Comparison of ENCODE assay signal across 9 mouse cellular contexts in the genomic region with DNA sequence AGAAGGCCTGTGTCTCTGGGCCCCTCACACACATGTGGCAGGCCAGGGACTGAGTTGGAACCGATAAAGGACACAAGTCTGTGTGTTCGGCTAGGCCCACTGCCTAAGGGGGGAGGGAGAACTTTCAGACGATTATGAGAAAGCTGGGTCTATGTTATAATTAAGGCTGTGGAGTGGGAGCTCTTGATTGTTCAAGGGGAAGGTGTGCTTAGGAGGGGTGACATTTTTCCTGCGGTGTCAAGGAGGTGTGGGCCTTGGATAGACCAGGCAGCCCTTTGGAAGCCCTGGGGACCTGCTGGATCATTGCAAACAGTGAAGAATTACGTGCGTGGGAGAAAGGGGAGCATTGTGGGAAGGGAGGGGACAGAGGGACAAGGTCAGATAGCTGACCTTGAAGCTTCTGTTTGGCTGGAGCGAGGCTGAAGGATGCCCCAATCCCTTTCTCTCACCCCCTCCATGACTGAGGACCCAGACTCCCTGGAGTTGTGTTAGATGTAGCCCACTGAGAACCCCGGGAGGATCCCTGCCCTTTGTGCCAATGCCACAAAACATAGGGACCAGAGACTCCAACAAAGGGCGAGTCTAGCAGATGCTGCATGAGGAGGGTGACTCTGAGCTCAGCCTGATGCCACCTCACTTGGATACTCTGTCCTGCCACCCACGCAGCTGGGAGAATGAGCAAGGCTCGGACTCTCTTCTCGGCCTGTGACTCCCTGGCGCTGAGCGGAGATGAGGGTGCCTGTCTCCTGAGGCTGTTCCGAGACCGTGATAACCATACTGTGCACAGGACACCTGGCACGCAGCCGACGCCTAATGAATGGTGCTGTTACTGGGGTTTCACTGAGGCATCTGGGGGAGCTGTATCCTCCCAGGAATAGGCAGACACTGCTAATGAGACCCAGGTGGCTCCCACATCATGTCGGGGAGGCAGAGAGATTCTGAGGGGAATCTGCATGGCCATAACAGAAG. TPM values are rescaled to one million over a fixed set of nuclear protein-coding genes. Genes with fewer than 3 reads are reported as not detected.
A peak's percentile ranks its signal among the peaks of the same experiment; 100 is the strongest.
DNase-seq lines count a peak whose midpoint lies in the region; ATAC-seq and TF ChIP-seq lines count a peak whose summit lies in the region.
"Had no signal": no experiment of that assay in that cellular context is flagged by ENCODE, and none has a peak within 500 bp of the region (broad histone marks: within the 10 kb centered on the region; RNA-seq: fewer than 3 reads in every experiment).

No protein-coding gene starts in this region.

- H3K27me3 ChIP-seq in kidney, embryonic 15.5 days = no peaks in the 10 kb centered on the region
- H3K27me3 ChIP-seq in hindbrain, embryonic 12.5 days = no peaks in the 10 kb centered on the region
- H3K27me3 ChIP-seq in limb, embryonic 11.5 days (ENCODE audit: control insufficient read depth, insufficient read depth, low read length) = 0 out of 2 replicates have a peak, but pooled peaks cover 3% of the 10 kb centered on the region
- H3K27me3 ChIP-seq in testis, adult 2 months (ENCODE audit: control insufficient read depth, insufficient read depth, low read length) = no peaks in the 10 kb centered on the region

- TF ChIP-seq CTCF in testis, adult 2 months (IDR thresholded peaks at IDR 0.05; ENCODE audit: control insufficient read depth, insufficient read depth, insufficient replicate concordance, low read depth, low read length) = no peak

- WGBS in kidney, embryonic 15.5 days = 43% methylated on average over 20 of the region's 20 CpGs
- WGBS in hindbrain, embryonic 12.5 days = 58% methylated on average over 20 of the region's 20 CpGs
- 60% methylated on average over 20 of the region's 20 CpGs for WGBS in limb, embryonic 11.5 days

- TF ChIP-seq POLR2A in testis, adult 2 months (IDR thresholded peaks at IDR 0.05; ENCODE audit: control insufficient read depth, low read depth, low read length) = no peak

- DNase-seq in kidney, postnatal 10 days = no peak
- peak; percentile 51 for DNase-seq in cerebellum, adult 9-10 months
- DNase-seq in limb, embryonic 11.5 days (ENCODE audit: low spot score) = peak; percentile 42
- DNase-seq in thymus, postnatal 14 days = no peak
- no peak for DNase-seq in lung, postnatal 10 days

- no peak for ATAC-seq in kidney, embryonic 15.5 days (replicated peaks; ENCODE audit: low FRiP score)
- ATAC-seq in hindbrain, embryonic 12.5 days (ENCODE audit: low FRiP score) = peak; percentile 29
- no peak for ATAC-seq in limb, embryonic 11.5 days (ENCODE audit: insufficient number of reproducible peaks, low FRiP score, low TSS enrichment, low read depth)

- no peak overlapping the region for H3K4me3 ChIP-seq in kidney, embryonic 15.5 days (replicated peaks)
- no peak overlapping the region for H3K4me3 ChIP-seq in hindbrain, embryonic 12.5 days
- no peak overlapping the region for H3K4me3 ChIP-seq in limb, embryonic 11.5 days (ENCODE audit: low read depth, low read length)
- H3K4me3 ChIP-seq in testis, adult 2 months (ENCODE audit: control insufficient read depth, low read depth, low read length) = no peak overlapping the region

- H3K9ac ChIP-seq in kidney, embryonic 15.5 days = no peak overlapping the region
- H3K9ac ChIP-seq in hindbrain, embryonic 12.5 days = no peak overlapping the region
- peak overlapping the region; percentile 17; the same call in 1 of the 2 replicates for H3K9ac ChIP-seq in limb, embryonic 11.5 days (ENCODE audit: low read length)

- H3K9me3 ChIP-seq in kidney, embryonic 15.5 days (replicated peaks) = no peaks in the 10 kb centered on the region
- H3K9me3 ChIP-seq in hindbrain, embryonic 12.5 days (replicated peaks) = no peaks in the 10 kb centered on the region
- H3K9me3 ChIP-seq in limb, embryonic 11.5 days (ENCODE audit: control insufficient read depth, low read length) = no peaks in the 10 kb centered on the region
- H3K9me3 ChIP-seq: G1E had no signal

- H3K36me3 ChIP-seq in kidney, embryonic 15.5 days = no peaks in the 10 kb centered on the region
- no peaks in the 10 kb centered on the region for H3K36me3 ChIP-seq in hindbrain, embryonic 12.5 days
- no peaks in the 10 kb centered on the region for H3K36me3 ChIP-seq in limb, embryonic 11.5 days (ENCODE audit: control insufficient read depth, insufficient read depth, low read length)
- H3K36me3 ChIP-seq in testis, adult 2 months (ENCODE audit: control insufficient read depth, insufficient read depth, low read length) = no peaks in the 10 kb centered on the region
- H3K36me3 ChIP-seq: G1E had no signal

- peak overlapping the region; percentile 38 for H3K4me2 ChIP-seq in kidney, embryonic 15.5 days
- no peak overlapping the region for H3K4me2 ChIP-seq in hindbrain, embryonic 12.5 days (replicated peaks)
- no peak overlapping the region for H3K4me2 ChIP-seq in limb, embryonic 11.5 days (ENCODE audit: low read depth, severe bottlenecking)

- H3K27ac ChIP-seq in kidney, embryonic 15.5 days = peak overlapping the region; percentile 92
- H3K27ac ChIP-seq in hindbrain, embryonic 12.5 days = peak overlapping the region; percentile 88
- H3K27ac ChIP-seq in limb, embryonic 11.5 days (replicated peaks; ENCODE audit: low read depth, low read length) = no peak overlapping the region
- peak overlapping the region; percentile 39; the same call in 1 of the 2 replicates for H3K27ac ChIP-seq in testis, adult 2 months (ENCODE audit: control insufficient read depth, insufficient read depth, low read depth, low read length)

- peaks cover 94% of the 10 kb centered on the region for H3K4me1 ChIP-seq in kidney, embryonic 15.5 days
- H3K4me1 ChIP-seq in hindbrain, embryonic 12.5 days = peaks cover 49% of the 10 kb centered on the region
- peaks cover 15% of the 10 kb centered on the region for H3K4me1 ChIP-seq in limb, embryonic 11.5 days (ENCODE audit: control insufficient read depth, insufficient read depth, low read length)
- peaks cover 3% of the 10 kb centered on the region; the same call in 1 of the 2 replicates for H3K4me1 ChIP-seq in testis, adult 2 months (ENCODE audit: control insufficient read depth, insufficient read depth, low read length)

RNA-seq across cellular contexts. Expression of a gene that starts 26.4 kb away (rescaled TPM):
- polyA plus RNA-seq in kidney, embryonic 15.5 days (2015; fragmentation: Nextera tagmentation; extraction: Ambion mirVana) = 0.30 and 1.1 TPM in 2 replicates
- polyA plus RNA-seq in hindbrain, embryonic 12.5 days (2016; fragmentation: Nextera tagmentation; extraction: Ambion mirVana) = 2.9 and 5.5 TPM in 2 replicates
- 0.47 TPM in 1 of 2 replicates, not detected in the other for polyA plus RNA-seq in limb, embryonic 11.5 days (2014; fragmentation: Nextera tagmentation; extraction: Ambion mirVana)
- polyA plus RNA-seq in testis, adult 2 months (2012; rRNA removed) = 0.19 and 0.72 TPM in 2 replicates
- polyA plus RNA-seq: G1E had no signal

RNA-seq across cellular contexts. Expression of a gene that starts 27.0 kb away (rescaled TPM):
- 15.6 and 17.3 TPM in 2 replicates for polyA plus RNA-seq in kidney, embryonic 15.5 days (2015; fragmentation: Nextera tagmentation; extraction: Ambion mirVana)
- polyA plus RNA-seq in hindbrain, embryonic 12.5 days (2016; fragmentation: Nextera tagmentation; extraction: Ambion mirVana) = 18.9 TPM in 2 replicates
- polyA plus RNA-seq in limb, embryonic 11.5 days (2014; fragmentation: Nextera tagmentation; extraction: Ambion mirVana) = 17.8 and 20.2 TPM in 2 replicates
- 4.6 and 4.7 TPM in 2 replicates for polyA plus RNA-seq in testis, adult 2 months (2012; rRNA removed)

RNA-seq across cellular contexts. Expression of a gene that starts 44.0 kb away (rescaled TPM):
- 9.5 and 11.1 TPM in 2 replicates for polyA plus RNA-seq in kidney, embryonic 15.5 days (2015; fragmentation: Nextera tagmentation; extraction: Ambion mirVana)
- 14.9 and 16.1 TPM in 2 replicates for polyA plus RNA-seq in hindbrain, embryonic 12.5 days (2016; fragmentation: Nextera tagmentation; extraction: Ambion mirVana)
- 14.2 and 15.6 TPM in 2 replicates for polyA plus RNA-seq in limb, embryonic 11.5 days (2014; fragmentation: Nextera tagmentation; extraction: Ambion mirVana)
- polyA plus RNA-seq in testis, adult 2 months (2012; rRNA removed) = 3.9 and 4.4 TPM in 2 replicates

Comparison
In these comparisons a context has a peak if more than half of its experiments do, and no peak if none do; other contexts are left out.
1. DNase-seq: peak in cerebellum, adult 9-10 months (single experiment) and limb, embryonic 11.5 days (single experiment); none in kidney, postnatal 10 days (single experiment), thymus, postnatal 14 days (single experiment) and lung, postnatal 10 days (single experiment).